Mouse (Mus musculus): Measurements from ENCODE around the gene Srcap.
A peak's percentile ranks its signal among the peaks of the same experiment; 100 is the strongest.
"Not testable (repeated sequence)": the region's sequence is repeated elsewhere in the genome, so short reads cannot be mapped to it uniquely, and the experiment has no call there.

The Srcap gene

DNA sequence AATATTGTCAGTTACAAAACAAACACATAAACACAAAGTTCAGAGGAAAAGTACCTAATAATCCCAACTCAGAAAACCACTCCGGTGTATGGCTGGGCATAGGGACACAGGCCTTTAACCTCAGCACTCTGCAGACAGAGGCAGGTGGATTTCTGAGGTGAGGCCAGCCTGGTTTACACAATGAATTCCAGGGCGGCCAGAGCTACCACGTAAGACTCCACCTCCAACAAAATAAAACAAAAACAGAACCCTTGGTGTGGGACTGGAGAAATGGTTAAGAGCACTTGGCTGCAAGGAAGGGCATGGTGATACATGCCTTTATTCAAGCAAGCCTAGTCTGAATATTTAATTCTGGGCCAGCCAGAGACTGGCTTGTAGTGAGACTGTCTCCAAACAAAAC, 19.9 kb upstream of the Srcap start:
- no peak for DNase-seq (ENCODE audit: low spot score)

DNA sequence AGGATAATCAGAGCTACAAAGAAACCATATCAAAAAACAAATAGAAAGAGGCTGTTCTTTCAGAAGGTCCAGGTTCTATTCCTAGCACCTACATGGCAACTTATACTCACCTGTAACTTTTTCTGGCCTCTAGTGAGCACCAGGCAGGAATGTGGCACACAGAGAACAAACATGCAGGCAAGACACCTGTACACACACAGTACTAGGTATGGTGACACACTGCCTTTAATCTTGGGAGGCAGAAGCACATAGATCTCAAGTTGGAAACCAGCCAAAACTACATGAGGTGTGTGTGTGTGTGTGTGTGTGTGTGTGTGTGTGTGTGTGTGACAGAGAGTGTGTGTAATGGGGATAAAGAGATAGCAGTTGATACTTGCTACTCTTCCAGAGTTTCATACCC, 17.1 kb upstream of the Srcap start:
- no peak for DNase-seq (ENCODE audit: low spot score)

DNA sequence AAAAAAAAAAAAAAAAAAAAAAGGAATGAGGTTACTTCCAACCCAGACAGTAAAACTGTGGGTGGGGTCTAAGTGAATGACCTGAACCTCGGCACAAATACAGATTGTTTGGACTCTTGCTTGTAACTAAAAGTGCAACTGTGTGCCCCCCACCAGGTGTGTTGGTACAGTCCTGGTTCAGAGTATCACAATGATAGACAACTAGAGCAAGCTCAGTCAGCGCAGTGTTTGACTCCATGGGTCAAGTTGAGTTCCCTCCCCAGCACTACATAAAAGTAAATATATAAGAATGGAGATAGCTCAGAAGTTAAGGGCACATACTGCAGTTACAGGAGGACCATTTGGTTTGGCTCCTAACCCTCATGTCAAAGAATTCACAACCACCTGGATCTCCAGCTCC, 14.4 kb upstream of the Srcap start:
- DNase-seq (ENCODE audit: low spot score) = no peak

DNA sequence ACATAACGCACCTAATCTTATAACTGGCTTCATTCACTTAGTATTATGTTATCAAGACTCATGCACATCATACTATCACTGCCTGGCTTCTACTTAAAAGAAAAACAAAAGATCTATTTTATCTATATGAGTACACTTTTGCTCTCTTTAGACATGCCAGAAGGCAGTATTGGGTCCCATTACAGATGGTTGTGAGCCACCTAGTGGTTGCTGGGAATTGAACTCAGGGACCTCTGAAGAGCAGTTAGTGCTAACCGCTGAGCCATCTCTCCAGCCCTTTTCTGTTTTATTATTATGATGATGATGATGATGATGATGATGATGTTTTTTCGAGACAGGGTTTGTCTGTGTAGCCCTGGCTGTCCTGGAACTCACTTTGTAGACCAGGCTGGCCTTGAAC, 13.4 kb upstream of the Srcap start:
- peak; percentile 53 for DNase-seq (ENCODE audit: low spot score)

DNA sequence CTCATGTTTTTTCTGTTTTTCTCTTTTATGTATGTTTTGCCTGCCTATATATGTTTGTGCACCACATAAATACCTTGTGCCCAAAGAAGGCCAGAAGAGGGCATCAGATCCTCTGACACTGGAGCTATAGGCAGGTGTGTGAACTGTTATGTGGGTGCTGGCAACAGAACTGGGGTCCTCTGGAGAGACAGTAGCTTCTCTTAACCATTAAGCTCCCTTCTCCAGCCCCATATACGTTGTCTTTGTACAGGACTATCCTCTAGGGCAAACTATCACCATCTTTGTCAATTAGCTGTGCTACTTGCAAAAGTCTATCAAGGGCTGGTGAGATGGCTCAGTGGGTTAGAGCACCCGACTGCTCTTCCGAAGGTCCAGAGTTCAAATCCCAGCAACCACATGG, 3.5 kb upstream of the Srcap start:
- DNase-seq (ENCODE audit: low spot score) = no peak

DNA sequence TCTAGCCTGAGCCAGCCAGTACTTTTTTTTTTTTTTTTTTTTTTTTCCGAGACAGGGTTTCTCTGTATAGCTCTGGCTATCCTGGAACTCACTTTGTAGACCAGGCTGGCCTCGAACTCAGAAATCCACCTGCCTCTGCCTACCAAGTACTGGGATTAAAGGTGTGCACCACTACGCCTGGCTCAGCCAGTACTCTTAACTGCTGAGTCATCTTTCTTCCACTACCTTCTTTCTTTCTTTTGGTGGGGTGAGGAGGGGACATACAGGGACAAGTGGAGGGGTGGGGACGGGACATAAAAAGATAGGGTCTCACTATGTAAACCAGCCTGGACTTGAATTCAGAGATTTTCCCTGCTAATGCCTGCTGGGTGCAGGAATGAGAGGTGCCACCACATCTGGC, 2.0 kb upstream of the Srcap start:
- not testable (repeated sequence) for DNase-seq (ENCODE audit: low spot score)

DNA sequence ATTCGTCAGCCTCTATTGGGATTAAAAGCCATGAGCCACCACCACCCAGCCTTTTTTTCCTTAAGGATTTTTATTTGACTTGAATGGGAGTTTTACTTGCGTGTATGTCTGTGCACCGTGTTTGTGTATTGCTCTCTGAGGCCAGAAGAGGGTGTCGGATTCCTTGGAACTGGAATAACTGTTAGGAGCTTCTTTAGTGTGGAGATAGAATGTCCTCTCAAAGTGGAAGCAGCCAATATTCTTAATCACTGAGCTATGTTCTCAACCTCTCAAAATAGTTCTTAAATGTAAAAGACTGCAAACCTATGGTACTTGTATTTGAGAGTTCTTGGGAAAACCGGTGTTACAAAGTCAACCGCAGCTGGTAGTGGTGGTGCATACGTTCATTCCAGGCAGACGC, 542 bp upstream of the Srcap start:
- no peak for DNase-seq (ENCODE audit: low spot score)

DNA sequence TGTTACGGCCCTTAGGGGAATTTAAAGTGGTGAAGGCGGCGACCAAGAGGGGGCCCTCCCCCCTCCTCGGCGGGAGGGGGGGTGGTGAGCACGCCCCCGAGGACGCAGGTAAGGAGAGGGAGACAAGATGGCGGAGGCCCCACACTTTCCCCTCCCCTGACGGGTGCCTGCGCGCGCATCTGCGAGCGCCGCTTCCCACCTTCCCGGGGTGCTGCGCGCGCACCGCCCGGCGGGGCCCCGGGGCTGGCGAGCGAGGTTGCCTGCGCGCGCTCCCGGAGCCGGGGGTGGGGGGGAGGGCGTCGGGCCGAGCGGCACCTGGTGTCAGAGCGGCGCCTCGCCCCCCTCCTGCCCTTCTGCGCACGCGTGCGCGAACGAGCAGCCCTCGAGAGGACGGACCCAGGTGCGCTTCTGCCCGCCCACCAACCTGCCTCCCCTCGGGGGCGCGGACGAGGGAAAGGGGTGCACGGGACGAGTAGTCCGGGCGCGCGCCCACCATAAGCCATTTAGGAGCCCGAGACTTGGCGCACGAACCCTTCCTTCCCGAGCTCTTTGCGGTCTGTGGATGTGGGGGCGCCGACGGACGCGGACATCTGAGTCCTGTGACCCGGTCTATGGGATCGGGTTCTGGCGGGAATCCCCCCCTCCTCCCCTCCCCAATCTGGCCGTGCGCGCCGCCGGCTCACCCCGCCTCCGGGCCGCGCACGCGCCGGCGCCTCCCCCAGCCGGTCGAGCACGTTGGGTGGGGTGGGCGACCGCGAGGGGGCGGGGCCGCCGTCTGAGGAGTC, 640 bp downstream of the Srcap start:
- DNase-seq (ENCODE audit: low spot score) = peak; percentile 90

DNA sequence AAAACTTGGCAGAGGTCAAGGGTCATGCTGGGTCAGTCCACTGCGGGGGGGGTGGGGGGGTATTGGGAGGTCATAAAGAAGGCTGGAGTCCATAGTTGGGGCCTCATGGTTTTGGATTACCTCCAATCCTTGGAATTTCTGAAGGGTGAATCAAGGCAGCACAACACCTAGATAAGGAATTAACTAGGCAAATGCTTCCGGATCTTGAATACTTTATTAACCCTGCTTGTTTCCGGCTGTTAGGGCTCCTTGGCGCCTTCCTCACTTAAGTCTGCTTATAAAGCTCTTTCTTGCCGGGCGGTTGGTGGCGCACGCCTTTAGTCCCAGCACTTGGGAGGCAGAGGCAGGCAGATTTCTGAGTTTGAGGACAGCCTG, 1.2 kb downstream of the Srcap start:
- DNase-seq (ENCODE audit: low spot score) = peak; percentile 22

DNA sequence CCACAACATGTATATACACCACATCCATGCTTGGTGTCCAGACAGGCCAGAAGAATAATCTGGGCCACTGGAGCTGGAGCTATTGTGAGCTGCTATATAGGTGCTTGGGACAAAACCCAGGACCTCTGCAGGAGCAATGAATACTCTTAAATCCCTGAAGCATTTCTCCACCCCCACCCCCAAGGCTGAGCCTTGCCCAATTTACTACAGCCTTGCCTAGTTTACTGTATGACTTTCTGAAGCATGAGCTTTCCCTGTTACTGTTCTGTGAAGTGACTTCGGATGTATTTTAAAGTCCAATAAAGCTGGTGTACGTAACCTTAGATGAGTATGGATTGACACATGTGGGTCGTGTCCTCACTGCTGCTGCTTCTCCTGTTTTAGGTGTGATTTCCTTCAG, 2.0 kb downstream of the Srcap start:
- no peak for DNase-seq (ENCODE audit: low spot score)

DNA sequence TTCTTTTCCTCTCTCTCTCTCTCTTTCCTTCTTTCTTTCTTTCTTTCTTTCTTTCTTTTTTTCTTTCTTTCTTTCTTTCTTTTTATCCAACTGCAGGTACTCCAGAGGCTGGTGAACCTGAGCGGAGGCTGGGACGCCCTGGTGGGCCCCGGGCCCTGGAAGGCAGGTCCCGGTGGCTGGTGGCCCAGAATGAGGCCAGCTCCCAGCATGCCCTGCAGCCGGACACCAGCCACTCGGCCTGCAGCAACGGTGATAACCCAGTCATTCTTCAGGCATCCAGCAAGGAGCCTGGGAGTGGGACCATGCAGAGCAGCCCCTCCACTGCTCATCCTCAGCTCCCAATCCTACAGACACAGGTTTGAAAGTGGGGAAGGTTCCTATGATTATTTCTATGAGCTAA, 4.1 kb downstream of the Srcap start:
- DNase-seq (ENCODE audit: low spot score) = no peak

DNA sequence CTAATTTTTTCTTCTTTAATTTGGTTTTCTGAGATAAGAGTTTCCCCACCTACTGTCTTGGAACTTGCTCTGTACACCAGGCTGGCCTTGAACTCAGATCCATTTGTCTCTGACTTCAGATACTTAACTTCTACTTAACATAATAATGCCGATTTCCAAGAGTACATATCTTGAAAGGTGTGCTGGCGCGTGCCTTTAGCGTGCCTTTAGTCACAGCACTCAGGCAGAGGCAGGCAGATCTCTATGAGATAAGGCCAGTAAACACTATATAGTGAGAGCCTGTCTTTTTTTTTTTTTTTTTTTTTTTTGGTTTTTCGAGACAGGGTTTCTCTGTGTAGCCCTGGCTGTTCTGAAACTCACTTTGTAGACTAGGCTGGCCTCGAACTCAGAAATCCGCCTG, 4.6 kb downstream of the Srcap start:
- DNase-seq (ENCODE audit: low spot score) = no peak

DNA sequence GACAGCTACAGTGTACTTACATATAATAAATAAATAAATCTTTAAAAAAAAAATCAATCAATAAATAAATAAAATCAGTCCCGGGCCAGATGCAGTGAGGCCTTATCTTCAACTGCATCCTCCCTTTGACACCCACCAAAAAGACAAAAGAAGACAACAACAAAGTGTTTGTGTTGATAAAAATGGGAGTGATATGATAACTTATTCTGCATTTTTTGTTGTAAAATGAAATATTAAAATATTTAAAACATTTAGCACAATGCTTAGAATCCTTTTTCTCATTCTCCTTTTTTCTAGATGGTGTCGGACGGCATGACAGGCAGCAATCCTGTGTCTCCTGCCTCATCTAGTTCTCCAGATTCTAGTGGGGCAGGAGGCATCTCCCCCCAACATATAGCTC, 7.5 kb downstream of the Srcap start, which contains the start of gene Gm42715:
Gene Gm42715, plus strand, starts transcription at position 301 of the 400 bp plus-strand sequence.
- DNase-seq (ENCODE audit: low spot score) = no peak

DNA sequence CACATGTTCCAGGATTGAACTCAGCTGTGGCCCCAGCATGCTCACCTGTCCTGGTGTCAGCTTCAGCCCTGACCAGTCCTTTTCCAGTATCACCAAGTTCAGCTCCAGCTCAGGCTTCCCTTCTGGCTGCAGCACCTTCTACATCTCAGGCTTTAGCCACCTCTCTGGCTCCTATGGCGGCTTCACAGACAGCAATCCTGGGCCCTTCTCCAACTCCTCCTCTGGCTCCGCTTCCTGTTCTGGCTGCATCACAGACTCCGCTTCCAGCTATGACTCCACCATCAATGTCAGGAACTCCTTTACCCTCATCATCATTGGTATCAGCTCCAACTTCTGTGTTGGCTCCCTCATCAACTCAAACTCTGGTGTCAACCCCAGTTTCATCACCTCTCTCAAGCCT, 29.9 kb downstream of the Srcap start:
- no peak for DNase-seq (ENCODE audit: low spot score)

DNA sequence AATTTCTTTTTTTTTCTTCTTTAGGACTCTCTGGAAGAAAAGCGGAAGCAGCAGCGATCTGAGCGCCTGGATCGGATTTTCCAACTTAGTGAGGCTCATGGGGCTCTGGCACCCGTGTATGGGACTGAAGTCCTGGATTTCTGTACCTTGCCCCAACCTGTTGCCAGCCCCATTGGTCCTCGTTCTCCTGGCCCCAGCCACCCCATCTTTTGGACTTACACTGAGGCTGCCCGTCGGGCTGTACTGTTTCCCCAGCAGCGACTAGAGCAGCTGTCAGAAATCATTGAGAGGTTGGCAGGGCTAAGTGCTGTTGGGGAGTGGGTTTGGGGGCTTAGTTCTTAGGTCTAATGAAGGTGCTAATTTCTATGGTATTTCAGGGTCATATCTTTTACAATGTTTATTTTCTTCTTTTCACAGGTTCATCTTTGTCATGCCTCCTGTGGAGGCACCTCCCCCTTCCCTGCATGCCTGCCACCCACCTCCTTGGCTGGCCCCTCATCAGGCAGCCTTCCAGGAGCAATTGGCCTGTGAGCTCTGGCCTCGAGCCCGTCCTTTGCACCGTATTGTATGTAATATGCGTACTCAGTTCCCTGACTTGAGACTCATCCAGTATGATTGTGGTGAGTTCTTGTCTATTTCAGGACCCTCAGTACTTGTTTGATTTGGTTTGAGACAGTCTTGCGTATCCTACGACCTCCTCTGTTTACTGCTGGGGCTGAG, 37.5 kb downstream of the Srcap start:
- DNase-seq (ENCODE audit: low spot score) = no peak

DNA sequence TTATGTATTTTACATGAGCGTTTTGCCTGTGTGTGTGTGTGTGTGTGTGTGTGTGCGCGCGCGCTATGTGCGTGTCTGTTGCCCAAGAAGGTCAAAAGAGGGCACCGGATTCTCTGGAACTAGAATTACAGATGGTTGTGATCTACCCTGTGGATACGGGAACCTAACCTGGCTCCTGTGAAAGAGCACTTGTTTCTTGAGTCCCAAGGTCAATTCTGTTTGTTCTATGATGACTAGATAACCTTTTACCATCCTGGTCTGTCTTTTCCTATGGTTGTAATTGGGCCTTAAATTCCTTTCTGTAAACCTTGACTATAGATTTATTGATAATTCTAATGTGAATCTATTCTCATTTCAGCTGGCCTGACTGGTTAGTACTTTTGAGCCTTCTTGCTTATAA, 39.8 kb downstream of the Srcap start:
- no peak for DNase-seq (ENCODE audit: low spot score)

DNA sequence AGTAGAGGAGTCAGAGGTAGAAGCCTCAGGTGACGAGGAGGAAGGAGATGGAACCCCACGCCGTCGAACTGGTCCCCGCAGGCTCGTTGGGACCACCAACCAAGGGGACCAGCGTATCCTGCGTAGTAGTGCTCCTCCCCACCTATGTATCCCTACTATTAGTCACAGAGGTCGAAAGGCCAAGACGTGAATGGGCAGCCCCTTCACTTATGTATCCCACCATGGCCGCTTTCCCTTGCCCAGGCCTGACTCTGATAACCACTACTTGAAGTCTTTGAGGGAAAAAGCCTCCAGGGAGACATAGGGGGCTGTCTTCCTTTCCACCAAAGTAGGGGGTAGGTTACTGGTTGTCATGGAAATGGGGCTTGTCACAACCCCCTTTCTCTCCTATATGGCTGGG, 48.8 kb downstream of the Srcap start:
- no peak for DNase-seq (ENCODE audit: low spot score)

DNA sequence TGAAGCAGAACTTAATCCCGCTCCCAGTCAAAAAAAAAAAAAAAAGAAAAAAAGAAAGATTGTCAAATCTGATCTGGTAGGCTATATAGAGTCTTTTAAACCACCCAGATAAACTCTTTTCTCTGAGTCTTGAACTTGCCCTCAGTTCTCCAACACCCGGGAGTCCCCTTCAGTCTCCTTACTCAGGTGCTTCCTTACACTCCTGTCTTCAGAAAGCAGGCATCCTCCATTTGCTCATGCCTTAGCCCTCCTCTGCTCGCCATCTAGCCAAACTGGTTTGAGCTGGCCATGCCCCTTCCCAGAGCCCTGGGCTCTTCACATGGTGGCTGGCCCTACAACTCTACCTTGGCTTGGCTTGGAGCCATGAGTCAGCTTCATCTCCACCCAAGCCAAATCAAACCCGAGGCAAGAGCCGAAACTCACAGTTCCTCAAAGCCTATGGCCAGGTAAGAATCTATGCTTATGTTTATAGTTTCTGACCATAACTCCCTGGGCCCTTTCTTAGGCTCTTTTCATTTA, 49.6 kb downstream of the Srcap start, which contains the start of gene Tmem265:
Gene Tmem265, plus strand, starts transcription at position 51 of the 519 bp plus-strand sequence.
- DNase-seq (ENCODE audit: low spot score) = no peak

DNA sequence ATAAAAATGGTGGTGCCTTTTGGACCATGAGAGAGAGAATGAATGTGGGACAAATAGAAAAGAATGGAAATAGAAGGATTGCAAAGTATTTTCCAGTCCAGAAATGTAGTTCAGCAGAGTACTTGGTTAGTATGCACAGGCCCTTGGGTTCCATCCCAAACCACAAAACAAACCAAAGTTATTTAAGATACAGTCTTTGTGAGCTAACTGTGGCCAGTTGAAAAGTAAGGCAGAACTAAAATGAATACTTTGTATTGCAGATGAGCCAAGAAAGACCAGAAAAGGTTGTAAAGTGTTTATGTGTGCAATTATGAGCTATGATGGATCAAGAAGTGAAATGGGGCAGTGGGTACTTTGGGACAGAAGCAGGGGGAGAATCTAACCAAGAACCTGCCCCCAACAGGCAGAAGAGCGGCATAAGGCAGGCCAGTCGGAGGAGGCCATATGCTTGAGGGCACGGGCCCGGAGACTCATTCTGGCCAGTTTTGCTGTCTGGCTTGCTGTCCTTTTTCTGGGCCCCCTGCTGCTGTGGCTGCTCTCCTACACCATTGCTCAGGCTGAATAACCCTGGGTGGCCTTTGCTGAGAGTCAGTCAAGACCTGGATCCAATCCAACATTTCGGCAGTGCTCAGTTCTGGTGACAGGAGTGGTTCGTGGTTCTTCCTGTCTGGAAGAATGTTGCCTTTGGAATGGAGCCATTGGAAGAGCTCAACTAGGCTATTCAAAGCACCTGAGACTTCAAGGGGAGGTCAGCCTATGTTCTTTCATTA, 52.8 kb downstream of the Srcap start:
- no peak for DNase-seq (ENCODE audit: low spot score)

DNA sequence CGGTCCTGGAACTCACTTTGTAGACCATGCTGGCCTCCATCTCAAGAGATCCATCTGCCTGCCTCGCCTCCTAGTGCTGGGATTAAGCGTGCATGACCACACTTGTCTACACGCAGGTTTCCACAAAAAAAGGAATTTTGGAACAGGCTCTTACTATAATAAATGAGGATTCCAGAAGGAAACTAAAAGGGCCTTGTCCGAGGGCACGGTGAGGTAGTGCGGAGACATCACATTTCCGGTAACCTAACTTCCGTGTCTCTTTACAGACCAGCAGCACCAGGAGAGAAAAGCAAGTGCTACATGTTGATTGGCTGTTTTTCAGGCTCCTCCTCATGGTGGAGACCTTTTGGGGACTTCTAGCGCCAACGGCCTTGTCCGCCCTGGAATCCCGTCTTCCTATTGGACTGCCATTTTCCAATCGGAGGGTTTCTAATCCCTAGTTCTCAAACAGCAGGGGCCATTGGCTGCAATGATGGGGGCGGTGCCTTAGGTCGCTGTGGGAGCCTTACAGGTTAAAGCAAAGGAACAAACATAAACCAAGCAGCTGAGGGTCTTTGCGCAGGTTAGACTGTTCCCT, 61.2 kb downstream of the Srcap start, which contains the start of gene Phkg2:
Gene Phkg2, plus strand, starts transcription at position 446 of the 577 bp plus-strand sequence.
- peak; percentile 95 for DNase-seq (ENCODE audit: low spot score)

DNA sequence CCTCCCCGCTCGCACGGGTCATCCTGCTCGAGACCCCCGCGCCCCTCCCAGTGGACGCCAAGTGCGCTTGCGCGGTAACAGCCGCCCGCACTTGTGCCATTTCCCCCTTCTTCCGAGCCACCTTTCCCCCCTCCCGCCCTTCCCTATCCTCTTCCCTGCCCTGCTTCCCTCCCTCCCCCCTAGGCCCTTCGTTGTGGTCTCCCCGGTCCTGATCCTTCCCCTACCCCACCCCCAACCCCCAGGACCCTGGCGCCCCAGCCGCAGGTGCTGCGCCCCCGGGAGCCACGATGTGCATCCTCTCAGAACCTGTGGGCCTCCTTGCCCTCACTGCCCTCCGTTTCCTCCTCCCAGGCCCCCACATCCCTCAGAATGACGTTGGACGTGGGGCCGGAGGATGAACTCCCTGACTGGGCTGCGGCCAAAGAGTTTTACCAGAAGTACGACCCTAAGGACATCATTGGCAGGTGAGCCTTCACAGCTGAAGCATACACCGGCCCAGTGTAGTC, 61.8 kb downstream of the Srcap start:
- DNase-seq (ENCODE audit: low spot score) = no peak

DNA sequence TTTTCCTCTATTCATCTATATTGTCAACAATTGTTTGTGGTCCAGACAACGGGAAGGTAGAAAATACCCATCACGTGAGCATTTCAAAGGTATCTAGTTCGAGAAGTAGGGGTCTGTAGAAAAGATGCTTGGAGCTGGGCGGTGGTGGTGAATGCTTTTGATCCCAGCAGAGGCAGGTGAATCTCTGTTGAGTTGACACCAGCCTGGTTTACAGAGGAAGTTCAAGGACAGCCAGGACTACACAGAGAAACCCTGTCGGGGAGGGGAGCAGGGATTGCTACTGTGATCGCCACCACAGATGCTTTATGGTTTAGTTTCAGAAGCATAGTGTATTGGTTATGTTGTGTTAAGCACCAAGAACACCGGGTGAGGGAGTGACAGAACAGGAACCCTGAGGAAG, 62.3 kb downstream of the Srcap start:
- DNase-seq (ENCODE audit: low spot score) = no peak

All from layer of hippocampus, adult 11-12 months (tissue).